Mouse (Mus musculus): ENCODE data around the gene Vmn1r93.
"Not testable (repeated sequence)": the region's sequence is repeated elsewhere in the genome, so short reads cannot be mapped to it uniquely, and the experiment has no call there.

Gene Vmn1r93

GRCm38 (mm10) chr7:20138988-20139387, at the start of gene Vmn1r93:
Gene Vmn1r93, minus strand, starts transcription at chr7:20139088.
- DNase-seq (ENCODE audit: low spot score), result not testable (repeated sequence)

GRCm38 (mm10) chr7:20168277-20168676, 29.4 kb upstream of the Vmn1r93 start, which contains the start of gene Vmn1r94:
Gene Vmn1r94, minus strand, starts transcription at chr7:20168377.
- not testable (repeated sequence) for DNase-seq (ENCODE audit: low spot score)

GRCm38 (mm10) chr7:20122479-20122878, 16.4 kb downstream of the Vmn1r93 start, which contains the start of gene Gm16442:
Gene Gm16442, minus strand, starts transcription at chr7:20122579.
- DNase-seq (ENCODE audit: low spot score), result not testable (repeated sequence)

- not testable (repeated sequence) for DNase-seq (ENCODE audit: low spot score)
Measured at GRCm38 (mm10) chr7:20099380-20099779, 39.5 kb downstream of the Vmn1r93 start, which contains the start of gene Vmn1r91. Gene Vmn1r91, plus strand, starts transcription at chr7:20099680.

All from ovary, adult 18-20 months (tissue).